In the genomic region with DNA sequence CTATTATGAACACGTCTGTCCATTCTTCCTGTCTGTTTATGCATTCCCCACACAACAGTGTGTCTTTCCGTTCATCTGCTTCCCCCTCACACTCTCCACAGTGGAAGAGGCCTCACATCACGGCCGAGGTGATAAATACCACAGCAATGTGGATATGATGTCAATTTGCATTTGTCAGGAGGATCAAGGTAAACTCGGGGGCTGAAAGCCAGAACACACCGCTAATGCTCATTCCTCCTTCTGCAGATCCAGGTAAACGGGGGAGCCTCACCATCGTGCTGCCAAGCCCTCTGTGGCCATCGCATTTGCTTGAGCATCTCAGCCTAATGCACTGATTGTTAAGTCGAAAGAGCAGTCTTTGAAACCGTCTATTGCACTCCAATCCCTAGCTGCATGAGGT, we compare ENCODE assay signal across 11 mouse cellular contexts. TPM values are rescaled to one million over a fixed set of nuclear protein-coding genes. Genes with fewer than 3 reads are reported as not detected.
DNase-seq lines count a peak whose midpoint lies in the region; ATAC-seq lines count a peak whose summit lies in the region.
"Had no signal": no experiment of that assay in that cellular context is flagged by ENCODE, and none has a peak within 500 bp of the region (broad histone marks: within the 10 kb centered on the region; RNA-seq: fewer than 3 reads in every experiment).

No protein-coding gene starts in this region.

- H3K27ac ChIP-seq in kidney, embryonic 15.5 days, result no peak overlapping the region
- H3K27ac ChIP-seq in forebrain, embryonic 13.5 days, result no peak overlapping the region
- no peak overlapping the region for H3K27ac ChIP-seq in limb, embryonic 11.5 days (replicated peaks; ENCODE audit: low read depth, low read length)
- H3K27ac ChIP-seq in neural tube, embryonic 14.5 days (ENCODE audit: low read depth, low read length), result no peak overlapping the region

- peak overlapping the region; percentile 62 for H3K4me2 ChIP-seq in kidney, embryonic 15.5 days
- peak overlapping the region; percentile 64 for H3K4me2 ChIP-seq in forebrain, embryonic 13.5 days
- H3K4me2 ChIP-seq in limb, embryonic 11.5 days (ENCODE audit: low read depth, severe bottlenecking), result peak overlapping the region; percentile 37; the same call in 1 of the 2 replicates
- H3K4me2 ChIP-seq in neural tube, embryonic 14.5 days (ENCODE audit: low read depth, low read length), result peak overlapping the region; percentile 43

- 14% methylated on average over 11 of the region's 11 CpGs for WGBS in kidney, embryonic 15.5 days
- WGBS in forebrain, embryonic 13.5 days, result under 1% methylated on average over 11 of the region's 11 CpGs
- WGBS in limb, embryonic 11.5 days, result 9% methylated on average over 11 of the region's 11 CpGs
- WGBS in neural tube, embryonic 14.5 days, result 7% methylated on average over 11 of the region's 11 CpGs

- no peaks in the 10 kb centered on the region for H3K9me3 ChIP-seq in kidney, embryonic 15.5 days (replicated peaks)
- no peaks in the 10 kb centered on the region for H3K9me3 ChIP-seq in forebrain, embryonic 13.5 days (replicated peaks)
- no peaks in the 10 kb centered on the region for H3K9me3 ChIP-seq in limb, embryonic 11.5 days (ENCODE audit: control insufficient read depth, low read length)
- no peaks in the 10 kb centered on the region for H3K9me3 ChIP-seq in neural tube, embryonic 14.5 days (ENCODE audit: control insufficient read depth, low read length)

- no peak for ATAC-seq in kidney, embryonic 15.5 days (replicated peaks; ENCODE audit: low FRiP score)
- peak; percentile 50; the same call in 1 of the 2 replicates for ATAC-seq in forebrain, embryonic 13.5 days
- no peak for ATAC-seq in limb, embryonic 11.5 days (ENCODE audit: insufficient number of reproducible peaks, low FRiP score, low TSS enrichment, low read depth)
- ATAC-seq in neural tube, embryonic 14.5 days (ENCODE audit: low read depth), result no peak
- ATAC-seq in CD4-positive, CD25-positive, alpha-beta regulatory T cell, adult 4 months, result no peak

- no peaks in the 10 kb centered on the region for H3K36me3 ChIP-seq in kidney, embryonic 15.5 days
- H3K36me3 ChIP-seq in forebrain, embryonic 13.5 days (ENCODE audit: poor library complexity, severe bottlenecking), result no peaks in the 10 kb centered on the region
- H3K36me3 ChIP-seq in limb, embryonic 11.5 days (ENCODE audit: control insufficient read depth, insufficient read depth, low read length), result no peaks in the 10 kb centered on the region
- H3K36me3 ChIP-seq in neural tube, embryonic 14.5 days (ENCODE audit: control insufficient read depth, insufficient read depth, low read length), result no peaks in the 10 kb centered on the region

- no peak overlapping the region for H3K9ac ChIP-seq in kidney, embryonic 15.5 days
- peak overlapping the region; percentile 51 for H3K9ac ChIP-seq in forebrain, embryonic 13.5 days
- H3K9ac ChIP-seq in limb, embryonic 11.5 days (ENCODE audit: low read length), result no peak overlapping the region
- H3K9ac ChIP-seq in neural tube, embryonic 14.5 days (replicated peaks; ENCODE audit: low read depth, low read length), result no peak overlapping the region

- no peak for DNase-seq in kidney, adult 8-10 months
- peak; percentile 43 for DNase-seq in limb, embryonic 11.5 days (ENCODE audit: low spot score)
- no peak for DNase-seq in left cerebral cortex, adult 9 months (ENCODE audit: low spot score in 2 of 2)
- DNase-seq in urinary bladder, adult 2 months (ENCODE audit: low spot score), result no peak
- DNase-seq: adrenal gland, postnatal 14 days; kidney, adult 2 months had no signal

- H3K4me3 ChIP-seq in kidney, embryonic 15.5 days (replicated peaks), result peak overlapping the region; percentile 34
- H3K4me3 ChIP-seq in forebrain, embryonic 13.5 days, result peak overlapping the region; percentile 33
- peak overlapping the region; percentile 10; the same call in 1 of the 2 replicates for H3K4me3 ChIP-seq in limb, embryonic 11.5 days (ENCODE audit: low read depth, low read length)
- peak overlapping the region; percentile 2; the same call in 1 of the 2 replicates for H3K4me3 ChIP-seq in neural tube, embryonic 14.5 days (ENCODE audit: low read depth, low read length)

- peaks cover 52% of the 10 kb centered on the region for H3K27me3 ChIP-seq in kidney, embryonic 15.5 days
- H3K27me3 ChIP-seq in forebrain, embryonic 13.5 days, result peaks cover 3% of the 10 kb centered on the region; the same call in 1 of the 2 replicates
- peaks cover 26% of the 10 kb centered on the region for H3K27me3 ChIP-seq in limb, embryonic 11.5 days (ENCODE audit: control insufficient read depth, insufficient read depth, low read length)
- H3K27me3 ChIP-seq in neural tube, embryonic 14.5 days (ENCODE audit: control insufficient read depth, insufficient read depth, low read length), result 0 out of 2 replicates have a peak, but pooled peaks cover 4% of the 10 kb centered on the region

- H3K4me1 ChIP-seq in kidney, embryonic 15.5 days, result peaks cover 9% of the 10 kb centered on the region
- peaks cover 25% of the 10 kb centered on the region for H3K4me1 ChIP-seq in forebrain, embryonic 13.5 days
- no peaks in the 10 kb centered on the region for H3K4me1 ChIP-seq in limb, embryonic 11.5 days (ENCODE audit: control insufficient read depth, insufficient read depth, low read length)
- peaks cover 8% of the 10 kb centered on the region; the same call in 1 of the 2 replicates for H3K4me1 ChIP-seq in neural tube, embryonic 14.5 days (ENCODE audit: control insufficient read depth, insufficient read depth, low read length)

RNA-seq across cellular contexts. Expression of a gene that starts 56.1 kb away (rescaled TPM):
- not detected in 2 replicates for polyA plus RNA-seq in kidney, embryonic 15.5 days (2015; fragmentation: Nextera tagmentation; extraction: Ambion mirVana)
- polyA plus RNA-seq in forebrain, embryonic 13.5 days (2015; fragmentation: Nextera tagmentation; extraction: Ambion mirVana), result not detected in 2 replicates
- polyA plus RNA-seq in limb, embryonic 11.5 days (2014; fragmentation: Nextera tagmentation; extraction: Ambion mirVana), result not detected in 2 replicates
- not detected in 2 replicates for polyA plus RNA-seq in neural tube, embryonic 14.5 days (2014; fragmentation: Nextera tagmentation; extraction: Ambion mirVana)
- polyA plus RNA-seq in urinary bladder, adult 2 months (2012; rRNA removed), result not detected in 2 replicates
- not detected for polyA plus RNA-seq in CD4-positive, CD25-positive, alpha-beta regulatory T cell, adult 4 months (2017; shearing (Covaris generic))
- polyA plus RNA-seq: cortical plate, adult 2 months; kidney, adult 2 months had no signal
